Mouse (Mus musculus): ENCODE data around the gene Mrpl38. TPM values are rescaled to one million over a fixed set of nuclear protein-coding genes. Genes with fewer than 3 reads are reported as not detected.

Mrpl38 gene
- polyA plus RNA-seq, 1 experiment from 2014 or later, result 78.5 TPM

GRCm38 (mm10) chr11:116167232-116167631 lies 28.6 kb upstream of the Mrpl38 start:
- Histone ChIP-seq H3K4me1 (peaks cover 33% of the 10 kb centered on the region), H3K9me3 (no peaks in the 10 kb centered on the region), H3K4me2 (replicated peaks) (peak overlapping the region; percentile 67), H3K4me3 (peak overlapping the region; percentile 84), H3K27ac (replicated peaks) (peak overlapping the region; percentile 92), H3K36me3 (peaks cover 13% of the 10 kb centered on the region), H3K9ac (replicated peaks) (peak overlapping the region; percentile 88), H3K27me3 (no peaks in the 10 kb centered on the region)
- WGBS, result 6% methylated on average over 6 of the region's 6 CpGs
- no peak for ATAC-seq (replicated peaks)

GRCm38 (mm10) chr11:116163002-116163401 lies 24.3 kb upstream of the Mrpl38 start:
- Histone ChIP-seq H3K27me3 (no peaks in the 10 kb centered on the region), H3K9me3 (no peaks in the 10 kb centered on the region), H3K4me1 (peaks cover 34% of the 10 kb centered on the region), H3K4me2 (replicated peaks) (no peak overlapping the region), H3K36me3 (peaks cover 40% of the 10 kb centered on the region), H3K27ac (replicated peaks) (no peak overlapping the region), H3K9ac (replicated peaks) (0 out of 2 replicates have a peak overlapping the region, but pooled peaks have one; percentile 5), H3K4me3 (no peak overlapping the region)
- 27% methylated on average over 9 of the region's 9 CpGs for WGBS
- ATAC-seq (replicated peaks), result no peak

GRCm38 (mm10) chr11:116162146-116162545 lies 23.5 kb upstream of the Mrpl38 start:
- no peak overlapping the region for H3K4me2 ChIP-seq (replicated peaks)
- peak overlapping the region; percentile 43; the same call in 1 of the 2 replicates for H3K27ac ChIP-seq (replicated peaks)
- no peak overlapping the region for H3K4me3 ChIP-seq
- peaks cover 32% of the 10 kb centered on the region for H3K4me1 ChIP-seq
- no peak overlapping the region for H3K9ac ChIP-seq (replicated peaks)
- no peaks in the 10 kb centered on the region for H3K9me3 ChIP-seq
- H3K27me3 ChIP-seq, result no peaks in the 10 kb centered on the region
- H3K36me3 ChIP-seq, result peaks cover 48% of the 10 kb centered on the region
- 0 out of 2 replicates have a peak, but pooled peaks have one; percentile 37 for ATAC-seq (replicated peaks)
- WGBS, result 51% methylated on average over 10 of the region's 10 CpGs

- Histone ChIP-seq H3K4me3 (no peak overlapping the region), H3K4me1 (peaks cover 24% of the 10 kb centered on the region), H3K36me3 (peaks cover 56% of the 10 kb centered on the region), H3K9me3 (no peaks in the 10 kb centered on the region), H3K4me2 (replicated peaks) (no peak overlapping the region), H3K9ac (replicated peaks) (no peak overlapping the region), H3K27ac (replicated peaks) (no peak overlapping the region), H3K27me3 (no peaks in the 10 kb centered on the region)
- WGBS, result 74% methylated on average over 12 of the region's 12 CpGs
- no peak for ATAC-seq (replicated peaks)
These were observed 22.6 kb upstream of the Mrpl38 start for GRCm38 (mm10) chr11:116161312-116161711.

GRCm38 (mm10) chr11:116150960-116151359 lies 12.3 kb upstream of the Mrpl38 start:
- Histone ChIP-seq H3K36me3 (peaks cover 98% of the 10 kb centered on the region), H3K27ac (replicated peaks) (no peak overlapping the region), H3K4me2 (replicated peaks) (no peak overlapping the region)

GRCm38 (mm10) chr11:116149341-116149740 lies 10.7 kb upstream of the Mrpl38 start:
- H3K36me3 ChIP-seq, result peaks cover 98% of the 10 kb centered on the region
- H3K9ac ChIP-seq (replicated peaks), result no peak overlapping the region
- no peak overlapping the region for H3K4me2 ChIP-seq (replicated peaks)
- no peak for ATAC-seq (replicated peaks)
- no peak overlapping the region for H3K27ac ChIP-seq (replicated peaks)
- no peak overlapping the region for H3K4me3 ChIP-seq
- WGBS, result 86% methylated on average over 6 of the region's 6 CpGs
- H3K9me3 ChIP-seq, result no peaks in the 10 kb centered on the region
- no peaks in the 10 kb centered on the region for H3K27me3 ChIP-seq
- no peaks in the 10 kb centered on the region for H3K4me1 ChIP-seq

More at GRCm38 (mm10) chr11:116150960-116151359, 12.3 kb upstream of the Mrpl38 start:
- WGBS, result 92% methylated on average over 2 of the region's 2 CpGs
- no peak for ATAC-seq (replicated peaks)
- Histone ChIP-seq H3K4me3 (no peak overlapping the region), H3K9ac (replicated peaks) (no peak overlapping the region), H3K9me3 (no peaks in the 10 kb centered on the region), H3K4me1 (no peaks in the 10 kb centered on the region), H3K27me3 (no peaks in the 10 kb centered on the region)

GRCm38 (mm10) chr11:116148761-116149221 lies 10.1 kb upstream of the Mrpl38 start:
- Histone ChIP-seq H3K9ac (replicated peaks) (no peak overlapping the region), H3K36me3 (peaks cover 98% of the 10 kb centered on the region), H3K4me3 (no peak overlapping the region), H3K27me3 (no peaks in the 10 kb centered on the region), H3K4me2 (replicated peaks) (no peak overlapping the region), H3K27ac (replicated peaks) (no peak overlapping the region), H3K4me1 (no peaks in the 10 kb centered on the region), H3K9me3 (no peaks in the 10 kb centered on the region)
- no peak for ATAC-seq (replicated peaks)
- 72% methylated on average over 20 of the region's 20 CpGs for WGBS

- Histone ChIP-seq H3K9me3 (no peaks in the 10 kb centered on the region), H3K4me2 (replicated peaks) (no peak overlapping the region), H3K27ac (replicated peaks) (0 out of 2 replicates have a peak overlapping the region, but pooled peaks have one; percentile 31), H3K4me3 (no peak overlapping the region), H3K4me1 (no peaks in the 10 kb centered on the region), H3K36me3 (peaks cover 97% of the 10 kb centered on the region), H3K27me3 (no peaks in the 10 kb centered on the region), H3K9ac (replicated peaks) (no peak overlapping the region)
- ATAC-seq (replicated peaks), result 0 out of 2 replicates have a peak, but pooled peaks have one; percentile 12
- WGBS, result 73% methylated on average over 25 of the region's 25 CpGs
These were observed 7.8 kb upstream of the Mrpl38 start for GRCm38 (mm10) chr11:116146294-116146985.

GRCm38 (mm10) chr11:116145481-116146293 lies 7.0 kb upstream of the Mrpl38 start:
- no peak for ATAC-seq (replicated peaks)
- no peak overlapping the region for H3K4me2 ChIP-seq (replicated peaks)
- 53% methylated on average over 18 of the region's 18 CpGs for WGBS
- no peak overlapping the region for H3K9ac ChIP-seq (replicated peaks)
- H3K4me3 ChIP-seq, result no peak overlapping the region
- no peaks in the 10 kb centered on the region for H3K4me1 ChIP-seq
- peak overlapping the region; percentile 54 for H3K27ac ChIP-seq (replicated peaks)
- H3K36me3 ChIP-seq, result peaks cover 89% of the 10 kb centered on the region
- H3K9me3 ChIP-seq, result no peaks in the 10 kb centered on the region
- no peaks in the 10 kb centered on the region for H3K27me3 ChIP-seq

- 85% methylated on average over 3 of the region's 3 CpGs for WGBS
- ATAC-seq (replicated peaks), result no peak
- Histone ChIP-seq H3K36me3 (peaks cover 68% of the 10 kb centered on the region), H3K4me3 (no peak overlapping the region), H3K27me3 (no peaks in the 10 kb centered on the region), H3K4me1 (peaks cover 8% of the 10 kb centered on the region; the same call in 1 of the 2 replicates), H3K9me3 (no peaks in the 10 kb centered on the region), H3K9ac (replicated peaks) (no peak overlapping the region), H3K4me2 (replicated peaks) (no peak overlapping the region), H3K27ac (replicated peaks) (no peak overlapping the region)
These were observed 4.8 kb upstream of the Mrpl38 start for GRCm38 (mm10) chr11:116143468-116143867.

GRCm38 (mm10) chr11:116142211-116142991 lies 3.7 kb upstream of the Mrpl38 start:
- Histone ChIP-seq H3K36me3 (peaks cover 59% of the 10 kb centered on the region), H3K4me1 (peaks cover 15% of the 10 kb centered on the region), H3K9me3 (no peaks in the 10 kb centered on the region), H3K4me3 (no peak overlapping the region), H3K27me3 (no peaks in the 10 kb centered on the region), H3K4me2 (replicated peaks) (no peak overlapping the region), H3K27ac (replicated peaks) (no peak overlapping the region), H3K9ac (replicated peaks) (no peak overlapping the region)
- no peak for ATAC-seq (replicated peaks)
- WGBS, result 81% methylated on average over 10 of the region's 10 CpGs
